Mouse (Mus musculus): ENCODE results near the gene Cxcl10.
"Not testable (repeated sequence)": the region's sequence is repeated elsewhere in the genome, so short reads cannot be mapped to it uniquely, and the experiment has no call there.

Gene Cxcl10

GRCm38 (mm10) chr5:92368392-92368791, 19.7 kb upstream of the Cxcl10 start:
- no peak for DNase-seq

- DNase-seq, result no peak
Observed at GRCm38 (mm10) chr5:92366565-92366964, 17.9 kb upstream of the Cxcl10 start.

- no peak for DNase-seq
Observed at GRCm38 (mm10) chr5:92365146-92365705, 16.5 kb upstream of the Cxcl10 start.

- no peak for DNase-seq
Observed at GRCm38 (mm10) chr5:92364011-92364410, 15.3 kb upstream of the Cxcl10 start.

GRCm38 (mm10) chr5:92363179-92363578, 14.5 kb upstream of the Cxcl10 start:
- no peak for DNase-seq

- no peak for DNase-seq
Observed at GRCm38 (mm10) chr5:92358767-92359455, 10.2 kb upstream of the Cxcl10 start.

GRCm38 (mm10) chr5:92358033-92358432, 9.3 kb upstream of the Cxcl10 start:
- DNase-seq, result no peak

- DNase-seq, result peak; percentile 24
Observed at GRCm38 (mm10) chr5:92353517-92353916, 4.8 kb upstream of the Cxcl10 start.

- DNase-seq, result not testable (repeated sequence)
Observed at GRCm38 (mm10) chr5:92352716-92353115, 4.0 kb upstream of the Cxcl10 start.

- DNase-seq, result no peak
Observed at GRCm38 (mm10) chr5:92349731-92350130, 1.0 kb upstream of the Cxcl10 start.

GRCm38 (mm10) chr5:92345006-92345405, 3.7 kb downstream of the Cxcl10 start:
- DNase-seq, result no peak

- no peak for DNase-seq
Observed at GRCm38 (mm10) chr5:92340606-92341005, 8.1 kb downstream of the Cxcl10 start.

- DNase-seq, result no peak
Observed at GRCm38 (mm10) chr5:92336743-92337142, 11.9 kb downstream of the Cxcl10 start.

- DNase-seq, result no peak
Observed at GRCm38 (mm10) chr5:92332359-92332840, 16.3 kb downstream of the Cxcl10 start.

- DNase-seq, result no peak
Observed at GRCm38 (mm10) chr5:92331635-92332338, 16.9 kb downstream of the Cxcl10 start, which contains the start of gene Art3. Art3 (plus strand) TSS chr5:92331827.

- DNase-seq, result no peak
Observed at GRCm38 (mm10) chr5:92331122-92331521, 17.6 kb downstream of the Cxcl10 start.

- DNase-seq, result no peak
Observed at GRCm38 (mm10) chr5:92327929-92328328, 20.8 kb downstream of the Cxcl10 start, which contains the start of gene Cxcl9. Cxcl9 (minus strand) TSS chr5:92328079.

- DNase-seq, result no peak
Observed at GRCm38 (mm10) chr5:92327367-92327766, 21.3 kb downstream of the Cxcl10 start.

GRCm38 (mm10) chr5:92323264-92323663, 25.4 kb downstream of the Cxcl10 start:
- DNase-seq, result no peak

- no peak for DNase-seq
Observed at GRCm38 (mm10) chr5:92322612-92323011, 26.1 kb downstream of the Cxcl10 start.

- no peak for DNase-seq
Observed at GRCm38 (mm10) chr5:92321631-92322400, 26.9 kb downstream of the Cxcl10 start.

GRCm38 (mm10) chr5:92318596-92318995, 30.1 kb downstream of the Cxcl10 start:
- DNase-seq, result no peak

- DNase-seq, result no peak
Observed at GRCm38 (mm10) chr5:92318119-92318518, 30.6 kb downstream of the Cxcl10 start.

All from retina, postnatal 1 day (tissue).